Comparison of ENCODE assay signal across 8 mouse cellular contexts in the genomic region with DNA sequence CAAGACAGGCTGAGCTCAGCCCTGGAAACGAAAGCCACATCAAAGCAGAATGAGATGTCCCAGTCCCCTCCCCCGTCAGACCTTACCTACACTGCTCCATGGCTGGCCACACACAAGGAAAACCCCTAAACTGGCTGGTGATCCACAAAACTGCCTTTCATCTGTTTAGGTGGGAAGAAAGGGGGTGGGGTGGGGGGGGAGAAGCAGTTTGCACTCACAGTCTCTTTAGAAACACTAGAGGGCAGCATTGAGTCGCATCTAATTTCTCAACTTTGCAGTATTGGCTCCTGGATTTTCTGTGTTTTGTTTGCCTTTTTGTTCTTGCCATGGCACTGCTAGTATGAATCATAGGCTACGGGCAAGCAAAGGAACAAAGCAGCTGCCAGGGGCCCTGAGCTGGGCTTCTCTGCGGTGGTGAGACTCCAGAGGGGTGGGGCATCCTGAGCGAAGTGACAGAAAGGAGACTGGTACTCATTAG.
DNase-seq lines count a peak whose midpoint lies in the region; TF ChIP-seq lines count a peak whose summit lies in the region.

No protein-coding gene starts in this region.

- 15% methylated on average over 6 of the region's 6 CpGs for WGBS in limb, embryonic 10.5 days

- H3K4me3 ChIP-seq in limb, embryonic 10.5 days: no peak overlapping the region
- no peak overlapping the region for H3K4me3 ChIP-seq in myocyte

- no peak for TF ChIP-seq POLR2A in myocyte (IDR thresholded peaks at IDR 0.05; ENCODE audit: insufficient read length, low read depth)

- peak; percentile 33 for DNase-seq in urinary bladder, postnatal 14 days (ENCODE audit: low spot score)
- DNase-seq in urinary bladder, postnatal 4 days (ENCODE audit: low spot score in 2 of 2): no peak
- DNase-seq in cerebellum, adult 11-12 months: peak; percentile 80
- DNase-seq in forelimb bud, embryonic 11.5 days (ENCODE audit: low read depth, low spot score): peak; percentile 73
- DNase-seq in kidney, adult 18-20 months: peak; percentile 29
- peak; percentile 36 for DNase-seq in limb, embryonic 10.5 days (ENCODE audit: low spot score)
- DNase-seq in yolk sac, embryonic 10.5 days (ENCODE audit: low spot score): peak; percentile 24

- H3K9me3 ChIP-seq in limb, embryonic 10.5 days (replicated peaks): no peaks in the 10 kb centered on the region

- peaks cover 21% of the 10 kb centered on the region for H3K4me1 ChIP-seq in limb, embryonic 10.5 days

- no peak overlapping the region for H3K27ac ChIP-seq in limb, embryonic 10.5 days

- H3ac ChIP-seq in myocyte (ENCODE audit: control insufficient read depth, insufficient read length): no peak overlapping the region

- no peaks in the 10 kb centered on the region for H3K79me2 ChIP-seq in myocyte (ENCODE audit: control insufficient read depth, insufficient read depth)

- peak overlapping the region; percentile 84 for H3K4me2 ChIP-seq in myocyte (ENCODE audit: low read depth)

- H3K36me3 ChIP-seq in limb, embryonic 10.5 days: no peaks in the 10 kb centered on the region
- no peaks in the 10 kb centered on the region for H3K36me3 ChIP-seq in myocyte (ENCODE audit: control insufficient read depth, insufficient read depth)

- H3K27me3 ChIP-seq in limb, embryonic 10.5 days (ENCODE audit: low read depth, poor library complexity, severe bottlenecking): peaks cover 54% of the 10 kb centered on the region
- H3K27me3 ChIP-seq in myocyte (ENCODE audit: control insufficient read depth, insufficient read depth, insufficient read length): peaks cover 14% of the 10 kb centered on the region

TF ChIP-seq in myocyte, 11 proteins besides CTCF, POLR2A, EP300 and RAD21:
- TF ChIP-seq MYOG (IDR thresholded peaks at IDR 0.05; ENCODE audit: control insufficient read depth in 1 of 3, insufficient read depth in 1 of 3, insufficient read length in 2 of 3, low read depth in 2 of 3) (peak in 1 of 3 experiments; percentile 42), REST (IDR thresholded peaks at IDR 0.05; ENCODE audit: insufficient read depth, insufficient read length) (no peak), MYOD1 (IDR thresholded peaks at IDR 0.05; ENCODE audit: control insufficient read depth in 1 of 3, insufficient read length in 2 of 3, low read depth in 2 of 3) (peak in 2 of 3 experiments; percentile 22 to 53)

Comparison
In these comparisons a context has a peak if more than half of its experiments do, and no peak if none do; other contexts are left out.
1. DNase-seq: peak in urinary bladder, postnatal 14 days (single experiment), cerebellum, adult 11-12 months (single experiment), forelimb bud, embryonic 11.5 days (single experiment), kidney, adult 18-20 months (single experiment), limb, embryonic 10.5 days (single experiment) and yolk sac, embryonic 10.5 days (single experiment); none in urinary bladder, postnatal 4 days (0 of 2).